Mouse (Mus musculus) cerebellum, adult 18-20 months (tissue): ENCODE results near the gene Serpinb7.

Experiments
- DNase-seq, 2 experiments: peaks; one replicate each; pipeline ENCODE4 v3.0.0; 2021

Serpinb7 gene

GRCm38 (mm10) chr1:107502025-107502424, 102.6 kb downstream of the Serpinb7 start:
- DNase-seq: no peak
